Mouse (Mus musculus) left cerebral cortex, postnatal 10 days (tissue): ENCODE results near the gene Dip2b. TPM values are rescaled to one million over a fixed set of nuclear protein-coding genes. Genes with fewer than 3 reads are reported as not detected.

Experiments
- DNase-seq, 2 experiments: peaks; one replicate each; pipeline ENCODE4 v3.0.0; 2021 to 2022; ENCODE audit warnings: low spot score in 2 of 2, mixed read lengths in 1 of 2; ENCODE audit errors: extremely low spot score in 1 of 2
- intact Hi-C: fragments of 180-260 bp; cut with DNase I; formaldehyde crosslinking; loops from one replicate; pipeline ENCODE4 v1.15.1; 2025
- total RNA-seq, 2 experiments: library from RNA; stranded (reverse); gene quantifications; 2 replicates each; pipeline ENCODE4 v1.2.3; 2021

The Dip2b gene
- total RNA-seq, 2 experiments from 2014 or later, result 58.0 to 61.8 TPM

DNA sequence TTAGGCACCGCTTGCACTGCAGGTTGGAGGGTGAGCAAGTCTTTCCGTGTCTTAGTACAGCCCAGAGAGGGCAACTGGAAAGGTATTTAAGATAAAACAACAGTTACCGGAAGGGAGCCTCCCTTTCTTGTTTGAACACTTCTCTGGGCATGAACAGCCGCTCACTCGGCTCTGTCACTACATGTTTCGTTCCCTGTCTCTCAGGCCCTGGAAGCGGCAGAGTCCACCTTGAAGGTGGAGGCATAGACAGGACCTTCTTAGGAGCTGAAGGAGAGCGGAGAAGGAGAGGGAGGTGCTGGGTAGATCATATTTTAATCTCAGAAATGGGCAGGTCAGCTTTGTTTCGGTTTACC lies 3.6 kb downstream of the Dip2b start:
- no peak for DNase-seq
- intact Hi-C loops, result no loop called here

DNA sequence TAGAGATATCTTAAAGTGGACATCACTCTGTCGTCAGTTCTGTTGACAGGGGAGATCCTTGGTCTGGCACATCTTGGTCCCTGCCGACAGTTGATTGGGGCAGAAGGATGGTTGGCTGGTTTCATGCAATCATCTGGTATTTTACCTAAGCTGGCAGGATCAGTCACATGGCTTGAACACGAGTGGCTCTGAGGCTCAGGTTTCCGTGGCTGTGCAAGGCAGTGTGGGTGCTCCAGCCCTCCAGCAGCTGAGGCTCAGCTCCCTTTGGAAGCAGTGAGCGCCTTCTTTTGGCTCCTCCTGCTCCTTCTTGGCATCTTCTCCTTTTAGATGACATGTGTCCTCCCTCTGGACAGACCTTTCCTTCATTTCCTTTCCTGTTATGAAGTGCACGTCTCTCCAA lies 7.1 kb downstream of the Dip2b start:
- no peak for DNase-seq
- intact Hi-C loops, result no loop called here

DNA sequence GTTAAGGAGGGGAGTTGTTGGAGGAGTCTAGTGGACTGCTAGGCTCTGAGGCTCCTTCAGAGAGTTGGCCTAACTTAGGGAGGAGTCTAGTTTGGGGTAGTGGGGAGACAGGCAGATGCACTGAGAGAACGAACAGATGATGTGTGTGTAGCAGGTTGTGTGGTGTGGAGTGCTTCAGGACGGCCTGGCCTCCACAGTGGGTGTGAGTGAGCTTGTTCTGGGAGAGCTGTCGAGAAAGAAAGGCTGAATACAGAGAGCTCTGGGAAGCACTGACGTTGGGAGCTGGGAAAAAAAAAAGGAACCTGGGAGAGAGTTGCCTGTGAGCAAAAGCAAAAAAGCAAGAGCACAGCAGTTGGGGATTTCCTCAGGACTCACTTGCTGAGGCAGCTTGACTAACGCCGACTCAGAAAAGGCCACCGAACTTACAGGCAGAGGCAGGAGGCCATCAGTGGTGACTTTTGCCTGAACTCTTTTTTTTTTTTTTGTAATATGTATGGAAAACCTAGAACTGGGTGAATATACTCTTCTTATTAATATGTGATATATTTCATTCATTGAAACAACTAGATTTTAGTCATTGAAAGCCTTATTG lies 11.1 kb downstream of the Dip2b start:
- DNase-seq, result no peak
- intact Hi-C loops, result no loop called here

DNA sequence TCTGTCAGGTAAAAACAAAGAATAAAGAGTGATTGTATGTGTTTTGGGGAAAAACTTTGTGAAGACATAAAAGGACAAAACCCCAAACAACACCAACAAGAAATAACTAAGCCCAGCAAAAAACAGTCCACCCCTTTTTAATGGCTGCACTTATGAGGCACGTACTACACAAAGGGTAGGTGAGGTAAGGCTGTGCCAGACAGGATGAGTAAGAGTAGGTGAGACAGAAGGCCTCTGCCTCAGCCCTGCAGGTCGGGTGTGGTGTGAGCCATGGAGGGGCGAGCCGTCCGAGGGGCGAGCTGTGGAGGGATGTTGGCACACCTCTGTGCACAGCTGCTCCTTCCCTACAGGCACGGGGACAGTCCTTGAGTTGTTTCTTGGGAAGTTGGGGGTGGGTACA lies 12.5 kb downstream of the Dip2b start:
- intact Hi-C loops, result no loop called here
- DNase-seq, result no peak

DNA sequence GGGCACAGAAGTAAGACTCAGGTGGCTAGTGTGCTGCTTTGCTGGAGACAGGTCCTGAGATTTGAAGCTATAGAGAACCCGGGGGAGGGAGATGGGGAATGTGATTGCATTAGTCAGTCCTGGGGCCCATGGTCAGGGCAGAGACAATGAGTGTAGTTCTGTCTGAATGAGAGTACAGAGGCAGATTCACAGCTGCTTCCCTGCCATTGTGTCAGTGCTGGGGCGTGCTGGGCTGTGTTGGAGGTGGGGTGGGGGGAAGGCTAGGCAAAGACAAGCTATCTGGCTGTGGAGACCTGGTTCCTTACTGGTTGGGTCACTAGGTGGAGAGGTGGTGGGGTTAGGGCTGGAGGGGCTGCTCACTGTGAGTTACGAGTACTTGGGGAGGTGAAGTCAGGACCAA lies 14.3 kb downstream of the Dip2b start:
- intact Hi-C loops, result no loop called here
- no peak for DNase-seq

DNA sequence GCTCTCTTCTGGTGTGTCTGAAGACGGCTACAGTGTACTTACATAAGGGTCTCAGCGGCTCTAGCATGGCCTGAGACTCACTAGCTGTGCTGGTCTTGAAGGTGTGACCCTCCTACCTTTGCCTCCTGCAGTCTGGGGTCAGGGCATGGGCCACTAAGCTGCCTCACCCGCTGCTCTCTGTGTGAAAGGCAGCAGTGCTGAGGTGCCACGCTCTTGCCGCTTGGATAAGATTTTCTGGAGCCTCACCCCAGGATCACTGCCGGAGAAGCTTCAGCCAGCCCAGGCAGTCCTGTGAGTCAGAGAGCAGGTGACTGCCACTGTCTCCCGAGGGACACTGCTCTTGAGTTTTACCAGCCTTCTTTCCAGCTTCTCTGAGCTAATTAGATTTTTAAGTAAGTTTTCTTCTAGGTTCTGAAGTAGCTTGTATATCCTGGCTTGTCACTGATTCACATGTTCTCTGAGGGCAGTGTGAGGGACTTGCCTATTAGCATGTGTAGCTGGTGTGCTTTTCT lies 18.0 kb downstream of the Dip2b start:
- intact Hi-C loops, result no loop called here
- no peak for DNase-seq

DNA sequence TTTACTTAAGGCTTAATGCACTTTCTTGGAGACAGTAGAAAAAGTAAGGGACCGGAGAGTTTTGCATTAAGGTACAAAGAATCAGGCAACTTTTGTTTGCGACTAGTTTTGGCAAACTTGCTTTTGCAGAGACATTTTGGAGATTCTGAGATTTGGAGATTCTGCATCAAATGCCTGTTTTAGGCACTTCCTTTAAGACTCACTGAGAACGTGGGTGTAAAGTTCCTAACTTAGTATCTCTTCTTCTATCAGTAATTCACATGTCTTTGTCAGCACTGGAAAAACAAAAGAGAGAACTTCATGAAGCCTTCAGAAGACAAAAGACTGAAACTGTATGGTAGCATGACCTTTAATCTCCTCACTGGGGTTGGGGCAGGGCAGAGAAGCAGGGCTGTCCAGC lies 19.2 kb downstream of the Dip2b start:
- intact Hi-C loops, result no loop called here
- no peak for DNase-seq

DNA sequence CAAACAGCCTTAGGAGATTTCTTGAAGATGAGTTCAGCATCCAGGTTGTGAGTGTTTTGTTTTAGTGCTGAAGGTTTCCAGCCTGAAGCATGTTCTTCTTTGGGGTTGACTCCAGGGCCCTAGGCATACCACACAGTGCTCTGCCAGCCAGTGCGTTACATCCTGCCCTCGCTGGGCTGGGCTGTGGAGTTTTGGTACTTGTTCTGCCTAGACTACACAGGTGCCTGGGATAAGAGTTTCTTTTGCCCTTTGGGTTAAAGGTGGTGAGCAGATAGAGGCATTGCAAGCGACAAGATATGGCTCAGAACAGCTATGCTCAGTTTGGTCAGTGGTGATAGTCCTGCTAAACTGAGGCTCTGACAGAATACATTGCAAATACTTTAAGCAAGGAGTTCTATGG lies 19.7 kb downstream of the Dip2b start:
- DNase-seq, result no peak
- intact Hi-C loops, result no loop called here

DNA sequence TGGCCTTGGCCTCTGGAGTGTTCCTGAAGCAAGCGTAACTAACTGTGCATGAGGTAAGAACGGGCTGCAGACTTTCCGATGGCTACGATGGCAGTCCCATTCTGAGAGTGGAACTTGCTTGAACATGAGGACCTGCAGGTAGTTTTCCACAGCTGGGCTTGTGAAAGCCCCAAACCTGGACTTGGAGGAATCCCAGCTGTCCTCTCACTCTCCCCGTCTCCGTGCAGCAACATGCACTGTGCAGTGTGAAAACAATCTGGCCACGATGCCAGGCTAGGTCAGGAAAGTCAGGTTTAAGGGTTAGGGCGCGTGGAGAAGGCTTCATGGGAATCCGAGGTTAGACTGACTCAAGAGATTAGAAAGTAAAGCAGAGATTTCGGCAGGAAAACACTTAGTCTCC lies 20.4 kb downstream of the Dip2b start:
- DNase-seq, result no peak
- intact Hi-C loops, result no loop called here

DNA sequence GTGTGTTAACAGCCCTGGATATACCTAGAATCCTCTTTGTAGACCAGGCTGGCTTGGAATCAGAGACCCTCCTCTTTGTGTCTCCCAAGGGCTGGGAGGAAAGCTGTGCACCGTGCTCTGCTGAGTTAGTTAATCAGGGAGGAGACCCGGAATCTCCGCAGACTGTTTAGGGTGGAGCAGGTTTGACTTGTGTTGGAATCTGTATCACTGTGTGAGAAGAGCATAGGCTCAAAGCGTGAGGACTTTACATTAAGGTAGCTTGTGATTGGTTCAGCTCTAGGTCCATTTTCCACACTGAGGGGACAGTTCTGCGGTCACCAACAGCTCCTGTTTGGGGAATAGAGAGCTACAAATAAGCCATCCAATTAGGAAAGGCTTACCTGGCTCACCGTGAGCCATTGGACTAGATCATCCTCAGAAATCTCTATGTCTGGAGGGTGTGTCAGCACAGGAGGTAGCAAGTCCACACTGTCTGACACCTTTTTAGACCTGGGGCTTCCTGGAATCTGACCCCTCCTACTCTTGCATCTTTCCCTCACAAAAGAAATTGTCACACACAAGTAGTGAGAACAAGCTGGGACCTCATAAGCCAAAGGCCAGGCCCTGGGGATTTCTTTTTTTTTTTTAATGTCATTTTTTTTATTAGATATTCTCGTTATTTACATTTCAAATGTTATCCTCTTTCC lies 21.3 kb downstream of the Dip2b start:
- intact Hi-C loops, result no loop called here
- no peak for DNase-seq

DNA sequence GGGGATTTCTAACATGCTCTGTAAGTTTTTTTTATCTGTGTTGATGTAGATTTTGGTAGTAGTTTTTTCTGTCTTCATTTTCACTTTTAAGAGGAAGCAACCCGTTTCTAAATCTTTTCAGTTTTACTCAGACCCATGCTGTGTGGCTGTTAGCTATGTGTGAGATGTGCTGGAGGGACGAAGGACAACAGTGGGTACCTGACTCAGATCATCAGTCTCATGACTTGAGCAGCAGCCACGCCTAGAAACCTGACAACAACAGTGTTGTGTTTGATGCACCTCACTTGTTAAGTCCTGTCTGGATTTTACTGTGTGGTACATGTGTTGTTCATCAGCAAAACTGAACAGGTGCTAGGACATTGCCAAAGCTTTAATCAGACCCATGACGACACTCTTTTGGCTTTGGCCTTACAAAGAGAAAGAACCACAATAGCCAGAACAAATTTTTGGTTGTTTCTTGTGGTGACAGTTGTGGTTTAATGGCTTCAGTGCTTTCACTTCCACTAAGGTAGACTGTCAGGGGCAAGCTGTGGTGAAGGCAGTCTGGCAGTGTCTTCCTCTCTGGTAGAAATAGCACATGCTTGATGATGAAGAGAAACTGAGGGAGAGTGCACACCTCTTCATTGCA lies 22.2 kb downstream of the Dip2b start:
- intact Hi-C loops, result no loop called here
- no peak for DNase-seq

DNA sequence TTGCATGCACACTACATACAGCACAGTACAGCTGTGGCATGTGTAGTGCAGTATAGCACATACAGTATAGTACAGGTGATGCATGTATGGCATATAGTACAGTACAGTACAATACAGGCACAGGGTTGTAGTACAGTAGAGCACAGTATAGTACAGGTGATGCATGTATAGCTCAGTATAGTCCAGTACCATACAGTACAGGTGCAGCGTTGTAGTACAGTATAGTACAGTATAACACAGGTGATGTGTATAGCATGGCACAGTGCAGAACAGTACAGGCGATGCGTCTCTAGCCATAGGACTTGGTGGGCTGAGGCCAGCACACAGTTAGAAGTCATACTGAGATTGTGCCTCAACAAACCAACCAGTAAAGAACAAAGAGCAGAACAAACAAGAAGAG lies 22.9 kb downstream of the Dip2b start:
- intact Hi-C loops, result no loop called here
- no peak for DNase-seq

DNA sequence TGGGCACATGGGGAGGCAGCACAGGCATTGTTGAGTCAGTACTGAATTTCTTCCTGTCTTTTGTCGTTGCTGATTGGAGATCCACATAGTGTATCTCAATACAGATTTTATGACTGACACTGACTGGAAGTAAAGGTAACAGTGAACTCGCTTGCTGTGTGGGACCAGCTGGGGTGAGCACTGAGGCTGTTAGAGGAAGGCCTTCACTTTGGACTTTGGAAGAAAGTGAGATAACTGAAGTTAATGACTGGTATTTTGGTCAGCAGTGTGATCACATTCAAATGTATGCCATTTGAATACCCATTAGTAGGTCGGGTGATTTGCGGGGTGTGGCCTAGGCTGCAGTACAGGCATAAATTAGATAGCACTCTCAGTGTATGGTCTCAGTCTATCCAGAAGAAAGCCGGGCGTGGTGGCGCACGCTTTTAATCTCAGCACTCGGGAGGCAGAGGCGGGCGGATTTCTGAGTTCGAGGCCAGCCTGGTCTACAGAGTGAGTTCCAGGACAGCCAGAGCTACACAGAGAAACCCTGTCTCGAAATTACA lies 24.8 kb downstream of the Dip2b start:
- DNase-seq, result no peak
- intact Hi-C loops, result no loop called here

DNA sequence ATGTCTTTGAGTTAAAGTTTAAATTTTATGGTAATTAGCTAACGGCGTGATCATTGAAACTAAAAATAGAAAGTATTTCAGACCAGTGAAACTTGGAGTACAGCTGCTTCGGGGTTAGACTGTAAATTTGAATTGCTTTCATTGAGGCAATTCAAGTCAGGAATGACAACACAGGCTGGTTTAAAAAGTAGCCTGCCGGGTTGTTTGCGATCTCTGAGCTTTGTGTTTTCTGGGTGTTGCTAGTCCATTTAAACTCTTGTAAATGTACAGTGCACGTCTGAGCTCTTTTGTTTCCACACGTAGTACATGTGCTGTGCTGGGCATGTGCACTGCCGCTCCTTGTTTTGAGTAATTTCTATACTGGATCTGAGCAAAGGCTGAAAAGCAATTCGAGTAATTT lies 28.2 kb downstream of the Dip2b start:
- no peak for DNase-seq
- intact Hi-C loops, result no loop called here

DNA sequence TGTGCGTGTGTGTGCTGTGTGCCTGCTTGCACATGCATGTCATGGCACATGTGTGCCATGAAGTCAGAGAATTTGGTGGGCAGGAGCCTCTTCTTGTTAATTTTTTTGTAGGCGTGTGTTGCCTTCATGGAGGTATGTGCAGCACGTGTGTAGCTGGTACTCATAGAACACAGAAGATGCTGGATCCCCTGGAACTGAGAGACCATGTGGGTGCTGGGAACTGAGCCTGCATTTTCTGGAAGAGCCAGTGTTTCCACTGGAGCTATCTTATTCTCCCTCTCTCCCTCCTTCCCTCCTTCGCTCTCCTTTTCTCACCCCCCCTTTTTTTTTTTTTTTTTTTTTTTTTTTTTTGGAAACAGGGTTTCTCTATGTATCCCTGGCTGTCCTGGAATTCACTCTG lies 30.6 kb downstream of the Dip2b start:
- intact Hi-C loops, result no loop called here
- no peak for DNase-seq

DNA sequence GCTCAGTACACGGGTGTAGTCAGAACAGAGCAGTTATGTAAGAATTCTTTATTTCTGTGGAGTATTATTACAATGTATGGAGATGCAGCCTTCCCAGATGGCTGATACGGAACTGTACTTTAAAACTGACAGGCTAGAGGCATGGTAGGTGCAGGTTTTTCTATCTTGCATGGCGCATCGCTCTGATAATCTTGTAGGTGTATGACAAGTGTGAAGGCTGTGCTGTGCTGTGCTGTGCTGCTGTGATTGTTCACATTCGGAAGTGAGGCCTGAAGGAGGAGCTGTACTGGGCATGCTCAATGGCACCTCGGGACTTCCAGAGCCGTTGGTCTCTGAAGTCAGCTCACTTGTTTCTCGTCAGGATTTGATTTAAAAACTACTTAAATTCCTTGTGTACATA lies 31.6 kb downstream of the Dip2b start:
- DNase-seq, result no peak
- intact Hi-C loops, result no loop called here

DNA sequence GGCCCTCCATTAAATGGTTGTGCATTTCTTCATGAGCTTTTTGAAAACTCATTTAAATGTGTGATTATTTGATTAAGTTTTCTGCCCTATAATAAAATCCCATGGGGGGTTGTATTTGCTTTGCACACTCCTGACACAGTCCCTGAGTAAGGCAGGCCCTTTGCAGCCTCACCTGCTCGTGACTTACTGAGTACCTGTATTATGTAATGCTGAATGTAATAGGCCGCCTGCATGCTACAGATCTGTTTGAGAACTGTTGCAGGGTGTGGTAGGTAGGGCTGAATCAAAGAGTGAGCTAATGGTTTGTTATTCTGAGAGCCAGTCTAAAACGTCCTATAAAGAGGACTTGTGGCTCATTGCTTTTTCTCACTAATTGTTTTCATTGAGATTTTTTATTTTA lies 33.4 kb downstream of the Dip2b start:
- DNase-seq, result no peak
- intact Hi-C loops, result no loop called here

DNA sequence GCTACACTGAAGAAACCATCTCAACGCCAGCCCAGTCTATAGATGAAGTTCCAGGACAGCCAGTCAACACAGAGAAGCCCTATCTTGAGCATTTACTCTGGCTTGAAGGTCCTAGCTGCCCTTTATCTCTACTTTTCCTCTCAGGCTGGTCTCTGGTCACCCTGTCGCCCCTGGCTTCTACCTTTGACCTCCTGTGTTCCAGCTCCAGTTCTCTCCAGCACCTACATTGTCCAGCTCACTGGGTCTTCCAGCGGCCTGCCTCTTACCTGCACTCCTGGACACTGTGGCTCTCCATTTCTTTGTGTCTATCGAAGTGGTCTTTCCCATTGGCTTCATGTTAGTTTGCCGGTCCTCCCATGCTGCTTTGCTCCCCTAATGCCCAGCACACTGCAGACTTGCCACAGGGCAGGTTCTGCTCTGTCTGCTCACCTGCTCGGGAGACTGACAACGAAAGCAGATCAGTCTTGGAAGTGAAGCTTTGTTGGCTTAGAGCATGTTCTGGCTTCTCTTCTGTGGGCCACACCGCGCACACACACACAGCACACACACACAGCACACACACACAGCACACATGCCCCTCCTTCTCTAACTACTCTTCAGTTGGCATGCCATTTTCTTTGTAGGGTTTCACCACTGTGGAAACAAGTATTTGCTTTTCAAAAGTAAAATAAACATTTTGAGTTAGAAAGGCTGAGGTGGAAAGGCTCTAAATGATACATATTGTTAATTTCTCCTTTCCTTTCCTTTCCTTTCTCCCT lies 35.4 kb downstream of the Dip2b start:
- intact Hi-C loops, result no loop called here
- DNase-seq, result no peak

DNA sequence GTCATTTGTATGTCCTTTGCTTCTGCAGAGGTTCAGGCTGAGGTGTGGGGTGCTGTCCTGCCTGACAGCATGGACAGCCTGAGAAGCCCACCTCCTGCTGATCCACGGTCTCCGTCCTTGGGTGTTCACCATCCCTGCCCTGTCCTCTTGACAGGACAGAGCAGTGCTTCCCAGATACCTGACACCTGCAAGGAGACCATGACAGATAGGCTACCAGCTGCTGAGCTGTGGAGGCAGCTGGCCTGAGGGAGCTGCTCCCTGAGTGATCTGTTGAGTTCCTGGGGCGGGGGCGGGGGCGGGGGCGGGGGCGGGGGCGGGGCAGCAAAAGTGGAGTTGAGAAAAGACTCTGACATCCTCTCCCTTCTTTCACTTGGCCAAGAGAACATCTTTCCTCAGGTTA lies 36.3 kb downstream of the Dip2b start:
- DNase-seq, result no peak
- intact Hi-C loops, result no loop called here

DNA sequence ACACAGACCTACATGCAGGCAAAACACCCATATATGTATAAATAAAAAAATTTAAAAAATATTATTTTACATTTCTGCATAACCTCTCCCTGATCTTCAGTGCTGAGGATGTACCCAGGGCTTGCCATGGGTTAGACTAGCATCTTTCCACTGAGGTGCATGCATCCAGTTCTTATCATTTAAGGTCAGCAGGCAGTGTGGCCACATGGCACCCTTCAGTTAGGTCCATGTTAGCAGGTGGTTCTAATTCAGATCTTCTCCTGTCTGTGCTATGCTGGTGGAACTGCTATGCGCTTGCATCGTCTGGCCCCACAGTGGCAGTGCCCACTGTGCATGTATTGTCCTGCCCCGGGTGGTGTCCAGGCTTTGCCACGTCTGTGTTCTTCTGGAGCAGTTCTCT lies 37.9 kb downstream of the Dip2b start:
- intact Hi-C loops, result no loop called here
- DNase-seq, result peak in 1 of 2 experiments; percentile 43
